13 mouse cellular contexts compared by ENCODE assay signal in genomic region chr4:127004384-127004783, GRCm38 (mm10). TPM values are rescaled to one million over a fixed set of nuclear protein-coding genes. Genes with fewer than 3 reads are reported as not detected.
A peak's percentile ranks its signal among the peaks of the same experiment; 100 is the strongest.
DNase-seq lines count a peak whose midpoint lies in the region; ATAC-seq lines count a peak whose summit lies in the region.
"Had no signal": no experiment of that assay in that cellular context is flagged by ENCODE, and none has a peak within 500 bp of the region (broad histone marks: within the 10 kb centered on the region; RNA-seq: fewer than 3 reads in every experiment).

No protein-coding gene starts in this region.

- 72% methylated on average over 3 of the region's 3 CpGs for WGBS in lung, embryonic 15.5 days
- 88% methylated on average over 3 of the region's 3 CpGs for WGBS in hindbrain, embryonic 13.5 days
- 73% methylated on average over 3 of the region's 3 CpGs for WGBS in limb, embryonic 13.5 days
- 76% methylated on average over 3 of the region's 3 CpGs for WGBS in neural tube, embryonic 14.5 days
- WGBS in intestine, embryonic 16.5 days, result 81% methylated on average over 3 of the region's 3 CpGs

- no peaks in the 10 kb centered on the region for H3K27me3 ChIP-seq in lung, embryonic 15.5 days
- no peaks in the 10 kb centered on the region for H3K27me3 ChIP-seq in hindbrain, embryonic 13.5 days
- H3K27me3 ChIP-seq in limb, embryonic 13.5 days, result peaks cover 8% of the 10 kb centered on the region; the same call in 1 of the 2 replicates
- H3K27me3 ChIP-seq in neural tube, embryonic 14.5 days (ENCODE audit: control insufficient read depth, insufficient read depth, low read length), result no peaks in the 10 kb centered on the region
- H3K27me3 ChIP-seq in intestine, embryonic 16.5 days (replicated peaks; ENCODE audit: control insufficient read depth, insufficient read depth, low read length), result no peaks in the 10 kb centered on the region
- H3K27me3 ChIP-seq: heart, embryonic 15.5 days had no signal

- H3K4me2 ChIP-seq in lung, embryonic 15.5 days, result no peak overlapping the region
- H3K4me2 ChIP-seq in hindbrain, embryonic 13.5 days, result peak overlapping the region; percentile 56; the same call in 1 of the 2 replicates
- peak overlapping the region; percentile 67; the same call in 1 of the 2 replicates for H3K4me2 ChIP-seq in limb, embryonic 13.5 days (replicated peaks)
- no peak overlapping the region for H3K4me2 ChIP-seq in neural tube, embryonic 14.5 days (ENCODE audit: low read depth, low read length)
- no peak overlapping the region for H3K4me2 ChIP-seq in intestine, embryonic 16.5 days (ENCODE audit: low read depth, low read length)

- no peak for DNase-seq in lung, postnatal 10 days
- no peak for DNase-seq in adrenal gland, postnatal 10 days
- DNase-seq in thymus, postnatal 4 days, result no peak

- no peaks in the 10 kb centered on the region for H3K9me3 ChIP-seq in lung, embryonic 15.5 days
- no peaks in the 10 kb centered on the region for H3K9me3 ChIP-seq in hindbrain, embryonic 13.5 days
- H3K9me3 ChIP-seq in limb, embryonic 13.5 days, result no peaks in the 10 kb centered on the region
- no peaks in the 10 kb centered on the region for H3K9me3 ChIP-seq in neural tube, embryonic 14.5 days (ENCODE audit: control insufficient read depth, low read length)
- no peaks in the 10 kb centered on the region for H3K9me3 ChIP-seq in intestine, embryonic 16.5 days (ENCODE audit: control insufficient read depth, low read length)
- H3K9me3 ChIP-seq: heart, embryonic 15.5 days had no signal

- H3K4me1 ChIP-seq in lung, embryonic 15.5 days, result peaks cover 9% of the 10 kb centered on the region
- peaks cover 30% of the 10 kb centered on the region for H3K4me1 ChIP-seq in hindbrain, embryonic 13.5 days (replicated peaks)
- H3K4me1 ChIP-seq in limb, embryonic 13.5 days, result peaks cover 12% of the 10 kb centered on the region
- peaks cover 22% of the 10 kb centered on the region for H3K4me1 ChIP-seq in neural tube, embryonic 14.5 days (ENCODE audit: control insufficient read depth, insufficient read depth, low read length)
- peaks cover 6% of the 10 kb centered on the region for H3K4me1 ChIP-seq in intestine, embryonic 16.5 days (ENCODE audit: control insufficient read depth, insufficient read depth, low read length)

- no peak overlapping the region for H3K9ac ChIP-seq in lung, embryonic 15.5 days
- peak overlapping the region; percentile 66; the same call in 1 of the 2 replicates for H3K9ac ChIP-seq in hindbrain, embryonic 13.5 days
- peak overlapping the region; percentile 59; the same call in 1 of the 2 replicates for H3K9ac ChIP-seq in limb, embryonic 13.5 days
- no peak overlapping the region for H3K9ac ChIP-seq in neural tube, embryonic 14.5 days (replicated peaks; ENCODE audit: low read depth, low read length)
- no peak overlapping the region for H3K9ac ChIP-seq in intestine, embryonic 16.5 days (ENCODE audit: low read depth, low read length)

- ATAC-seq in lung, embryonic 15.5 days (ENCODE audit: borderline replicate concordance, extremely low read depth, low FRiP score, low TSS enrichment), result no peak
- no peak for ATAC-seq in hindbrain, embryonic 13.5 days (ENCODE audit: low FRiP score)
- ATAC-seq in limb, embryonic 13.5 days (ENCODE audit: low FRiP score, low read depth), result no peak
- ATAC-seq in neural tube, embryonic 14.5 days (ENCODE audit: low read depth), result no peak
- no peak for ATAC-seq in intestine, embryonic 16.5 days
- ATAC-seq: inflammation-experienced regulatory T-cells, adult 6 months; lung, postnatal 0 days; Patski had no signal

- H3K27ac ChIP-seq in lung, embryonic 15.5 days, result no peak overlapping the region
- H3K27ac ChIP-seq in hindbrain, embryonic 13.5 days, result peak overlapping the region; percentile 79
- H3K27ac ChIP-seq in limb, embryonic 13.5 days, result no peak overlapping the region
- H3K27ac ChIP-seq in neural tube, embryonic 14.5 days (ENCODE audit: low read depth, low read length), result peak overlapping the region; percentile 85; the same call in 1 of the 2 replicates
- no peak overlapping the region for H3K27ac ChIP-seq in intestine, embryonic 16.5 days (ENCODE audit: low read length)
- H3K27ac ChIP-seq: heart, embryonic 15.5 days had no signal

- H3K4me3 ChIP-seq in lung, embryonic 15.5 days, result peak overlapping the region; percentile 33; the same call in 1 of the 2 replicates
- no peak overlapping the region for H3K4me3 ChIP-seq in hindbrain, embryonic 13.5 days
- H3K4me3 ChIP-seq in limb, embryonic 13.5 days, result no peak overlapping the region
- H3K4me3 ChIP-seq in neural tube, embryonic 14.5 days (ENCODE audit: low read depth, low read length), result no peak overlapping the region
- no peak overlapping the region for H3K4me3 ChIP-seq in intestine, embryonic 16.5 days (ENCODE audit: low read length)
- H3K4me3 ChIP-seq: erythroblast, embryonic 14.5 days had no signal

- no peaks in the 10 kb centered on the region for H3K36me3 ChIP-seq in lung, embryonic 15.5 days
- no peaks in the 10 kb centered on the region for H3K36me3 ChIP-seq in hindbrain, embryonic 13.5 days
- no peaks in the 10 kb centered on the region for H3K36me3 ChIP-seq in limb, embryonic 13.5 days
- no peaks in the 10 kb centered on the region for H3K36me3 ChIP-seq in neural tube, embryonic 14.5 days (ENCODE audit: control insufficient read depth, insufficient read depth, low read length)
- H3K36me3 ChIP-seq in intestine, embryonic 16.5 days (ENCODE audit: control insufficient read depth, insufficient read depth, low read length), result no peaks in the 10 kb centered on the region
- H3K36me3 ChIP-seq: heart, embryonic 15.5 days had no signal

RNA-seq across cellular contexts. Expression of gene Sfpq, which starts 16.7 kb away (rescaled TPM):
- polyA plus RNA-seq in lung, embryonic 15.5 days (2015; fragmentation: Nextera tagmentation; extraction: Ambion mirVana), result 88.5 and 93.7 TPM in 2 replicates
- polyA plus RNA-seq in hindbrain, embryonic 13.5 days (2015; fragmentation: Nextera tagmentation; extraction: Ambion mirVana), result 89.3 and 89.9 TPM in 2 replicates
- 100.0 and 105 TPM in 2 replicates for polyA plus RNA-seq in limb, embryonic 13.5 days (2015; fragmentation: Nextera tagmentation; extraction: Ambion mirVana)
- polyA plus RNA-seq in neural tube, embryonic 14.5 days (2014; fragmentation: Nextera tagmentation; extraction: Ambion mirVana), result 104 and 110 TPM in 2 replicates
- 39.7 and 42.1 TPM in 2 replicates for polyA plus RNA-seq in intestine, embryonic 16.5 days (2015; fragmentation: Nextera tagmentation; extraction: Ambion mirVana)
- total RNA-seq in adrenal gland, postnatal 10 days (2021), result 100 to 1,000 TPM; 204 to 244 TPM

RNA-seq across cellular contexts. Expression of gene Zmym4, which starts 36.4 kb away (rescaled TPM):
- 18.0 and 18.2 TPM in 2 replicates for polyA plus RNA-seq in lung, embryonic 15.5 days (2015; fragmentation: Nextera tagmentation; extraction: Ambion mirVana)
- 30.0 and 31.4 TPM in 2 replicates for polyA plus RNA-seq in hindbrain, embryonic 13.5 days (2015; fragmentation: Nextera tagmentation; extraction: Ambion mirVana)
- 27.8 and 31.0 TPM in 2 replicates for polyA plus RNA-seq in limb, embryonic 13.5 days (2015; fragmentation: Nextera tagmentation; extraction: Ambion mirVana)
- polyA plus RNA-seq in neural tube, embryonic 14.5 days (2014; fragmentation: Nextera tagmentation; extraction: Ambion mirVana), result 34.5 and 38.6 TPM in 2 replicates
- polyA plus RNA-seq in intestine, embryonic 16.5 days (2015; fragmentation: Nextera tagmentation; extraction: Ambion mirVana), result 10.1 and 10.7 TPM in 2 replicates
- total RNA-seq in adrenal gland, postnatal 10 days (2021), result 10 to 100 TPM; 33.1 to 47.3 TPM

RNA-seq across cellular contexts. Expression of gene Zmym1, which starts 56.6 kb away (rescaled TPM):
- 19.1 and 20.1 TPM in 2 replicates for polyA plus RNA-seq in lung, embryonic 15.5 days (2015; fragmentation: Nextera tagmentation; extraction: Ambion mirVana)
- polyA plus RNA-seq in hindbrain, embryonic 13.5 days (2015; fragmentation: Nextera tagmentation; extraction: Ambion mirVana), result 21.2 and 24.4 TPM in 2 replicates
- polyA plus RNA-seq in limb, embryonic 13.5 days (2015; fragmentation: Nextera tagmentation; extraction: Ambion mirVana), result 22.1 and 24.5 TPM in 2 replicates
- polyA plus RNA-seq in neural tube, embryonic 14.5 days (2014; fragmentation: Nextera tagmentation; extraction: Ambion mirVana), result 25.2 and 32.7 TPM in 2 replicates
- polyA plus RNA-seq in intestine, embryonic 16.5 days (2015; fragmentation: Nextera tagmentation; extraction: Ambion mirVana), result 9.5 and 10.8 TPM in 2 replicates
- 1 to 10 TPM; 6.4 to 8.5 TPM for total RNA-seq in adrenal gland, postnatal 10 days (2021)

Comparison
In these comparisons a context has a peak if more than half of its experiments do, and no peak if none do; other contexts are left out.
1. H3K27ac ChIP-seq: peak in hindbrain, embryonic 13.5 days (single experiment) and neural tube, embryonic 14.5 days (single experiment); none in lung, embryonic 15.5 days (single experiment), limb, embryonic 13.5 days (single experiment) and intestine, embryonic 16.5 days (single experiment).
2. H3K4me2 ChIP-seq: peak in hindbrain, embryonic 13.5 days (single experiment) and limb, embryonic 13.5 days (single experiment); none in lung, embryonic 15.5 days (single experiment), neural tube, embryonic 14.5 days (single experiment) and intestine, embryonic 16.5 days (single experiment).
3. H3K9ac ChIP-seq: peak in hindbrain, embryonic 13.5 days (single experiment) and limb, embryonic 13.5 days (single experiment); none in lung, embryonic 15.5 days (single experiment), neural tube, embryonic 14.5 days (single experiment) and intestine, embryonic 16.5 days (single experiment).